Mouse (Mus musculus) olfactory bulb, adult 2 months (tissue): ENCODE measurements at regions not wholly inside any gene's neighbourhood (a gene's known extent, or its start where the extent isn't known, plus 50 kb on each side); places are given as distances from the start of the nearest gene placed in this dataset.

Experiments used
- CTCF ChIP-seq: fragments of 200-500 bp; IDR thresholded peaks from 2 replicates; pipeline ENCODE4 v1.5.1; 2012; ENCODE audit warnings: low read depth, mild to moderate bottlenecking, low read length, moderate library complexity; ENCODE audit not compliant: insufficient read depth
- POLR2A ChIP-seq: fragments of 200-500 bp; IDR thresholded peaks from 2 replicates; pipeline ENCODE4 v1.6.1; 2012; ENCODE audit warnings: mild to moderate bottlenecking, low read depth, low read length, moderate library complexity; ENCODE audit not compliant: insufficient read depth

GRCm38 (mm10) chr10:98840957-98841831 lies 73.0 kb upstream of the Atp2b1 start:
- TF ChIP-seq POLR2A (no peak), CTCF (no peak)
